Mouse (Mus musculus): Measurements from ENCODE around the gene L3mbtl3.

The L3mbtl3 gene

DNA sequence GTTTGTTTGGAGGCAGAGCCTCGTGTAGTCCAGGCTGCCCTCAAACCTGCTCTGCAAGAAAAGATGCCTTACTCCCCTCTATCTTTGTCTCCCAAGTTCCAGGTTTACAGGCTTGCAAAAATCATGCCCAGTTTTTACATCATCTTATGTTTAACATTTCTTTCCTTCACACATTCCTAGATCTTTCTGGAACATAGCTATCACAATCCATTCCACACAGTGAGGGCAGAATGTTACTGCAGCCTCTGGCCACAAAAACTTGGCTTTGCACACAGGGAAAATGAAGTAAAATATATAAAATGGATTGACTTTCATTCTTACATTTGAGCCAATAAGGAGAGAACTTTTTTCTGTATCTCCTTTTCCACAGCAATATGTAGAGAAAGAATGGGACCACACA lies 136.7 kb downstream of the L3mbtl3 start:
- DNase-seq (ENCODE audit: low spot score): no peak

DNA sequence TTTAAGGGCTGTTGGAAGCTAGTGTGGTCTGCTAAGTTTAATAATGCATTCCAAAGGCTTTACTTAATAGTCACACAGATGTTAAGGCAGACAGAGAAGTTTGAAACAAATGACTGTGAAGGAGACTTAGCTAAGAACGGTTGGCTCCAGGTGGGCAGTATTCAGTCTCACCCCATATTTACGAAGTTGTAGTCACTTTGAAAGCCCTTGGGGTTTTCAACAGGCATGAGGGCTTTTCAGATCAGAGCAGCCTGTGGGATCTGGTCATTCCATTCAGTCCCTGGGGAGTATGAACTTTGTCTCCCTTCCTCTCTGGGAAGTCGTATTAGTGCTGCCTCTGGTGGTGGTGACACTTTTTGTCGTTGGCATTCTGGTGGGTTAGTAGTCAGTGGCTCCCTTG lies 137.2 kb downstream of the L3mbtl3 start:
- no peak for DNase-seq (ENCODE audit: low spot score)

DNA sequence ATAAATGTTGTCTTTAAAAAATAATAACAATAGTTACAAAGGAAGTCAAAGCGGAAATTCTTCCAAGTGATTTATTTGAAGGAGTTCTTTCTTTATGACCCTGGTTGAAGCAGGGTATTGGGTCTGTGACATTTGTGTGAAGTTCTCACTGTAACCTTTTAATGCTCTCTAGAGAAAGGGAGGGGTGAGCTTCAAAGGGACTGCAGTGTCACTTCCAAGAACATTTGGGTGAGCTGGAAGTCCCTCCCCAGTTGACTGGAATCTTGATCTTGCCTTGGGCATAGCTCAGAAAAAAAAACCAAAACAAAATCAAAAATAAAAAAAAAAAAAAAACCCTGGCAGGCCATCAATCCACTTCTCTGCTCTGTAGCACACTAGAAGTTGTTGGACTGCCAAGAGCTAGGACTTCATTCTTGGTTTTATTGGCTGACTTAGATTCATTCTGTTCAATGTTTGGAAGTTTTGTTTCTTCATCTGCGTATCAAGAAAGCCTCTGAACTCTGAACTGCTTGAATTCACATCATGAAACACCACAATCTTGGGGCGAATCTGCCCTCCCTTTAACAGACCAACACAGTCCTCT lies 143.6 kb downstream of the L3mbtl3 start:
- DNase-seq (ENCODE audit: low spot score): no peak

GRCm38 (mm10) chr10:26229488-26229887 lies 146.3 kb downstream of the L3mbtl3 start, which contains the start of gene Samd3:
Gene Samd3, plus strand, starts transcription at chr10:26229707.
- no peak for DNase-seq (ENCODE audit: low spot score)

- no peak for DNase-seq (ENCODE audit: low spot score)
Observed at GRCm38 (mm10) chr10:26228187-26228586, 147.6 kb downstream of the L3mbtl3 start.

- DNase-seq (ENCODE audit: low spot score): no peak
Observed at GRCm38 (mm10) chr10:26226734-26227133, 149.0 kb downstream of the L3mbtl3 start.

DNA sequence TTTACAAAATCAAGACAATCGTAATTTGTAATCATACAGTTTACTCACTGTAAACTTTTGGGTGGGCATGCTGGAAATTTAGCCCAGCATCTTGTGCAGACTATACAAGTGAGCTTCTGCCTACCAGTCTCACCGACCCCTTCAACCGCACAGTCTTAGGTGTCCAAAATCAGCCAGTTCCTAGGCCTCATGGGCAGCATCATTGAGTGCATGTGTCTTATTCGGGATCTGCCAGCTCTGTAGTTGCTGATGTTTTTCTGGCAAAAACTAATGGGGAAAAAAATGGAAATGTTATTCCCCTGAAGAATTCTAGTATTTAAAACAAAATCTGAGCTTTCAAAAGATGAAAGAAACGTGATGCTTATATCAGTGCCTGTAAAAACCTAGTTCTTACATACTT lies 149.5 kb downstream of the L3mbtl3 start:
- DNase-seq (ENCODE audit: low spot score): no peak

Data from urinary bladder, postnatal 14 days (tissue).